ENCODE assay signal across 9 mouse cellular contexts in the genomic region with DNA sequence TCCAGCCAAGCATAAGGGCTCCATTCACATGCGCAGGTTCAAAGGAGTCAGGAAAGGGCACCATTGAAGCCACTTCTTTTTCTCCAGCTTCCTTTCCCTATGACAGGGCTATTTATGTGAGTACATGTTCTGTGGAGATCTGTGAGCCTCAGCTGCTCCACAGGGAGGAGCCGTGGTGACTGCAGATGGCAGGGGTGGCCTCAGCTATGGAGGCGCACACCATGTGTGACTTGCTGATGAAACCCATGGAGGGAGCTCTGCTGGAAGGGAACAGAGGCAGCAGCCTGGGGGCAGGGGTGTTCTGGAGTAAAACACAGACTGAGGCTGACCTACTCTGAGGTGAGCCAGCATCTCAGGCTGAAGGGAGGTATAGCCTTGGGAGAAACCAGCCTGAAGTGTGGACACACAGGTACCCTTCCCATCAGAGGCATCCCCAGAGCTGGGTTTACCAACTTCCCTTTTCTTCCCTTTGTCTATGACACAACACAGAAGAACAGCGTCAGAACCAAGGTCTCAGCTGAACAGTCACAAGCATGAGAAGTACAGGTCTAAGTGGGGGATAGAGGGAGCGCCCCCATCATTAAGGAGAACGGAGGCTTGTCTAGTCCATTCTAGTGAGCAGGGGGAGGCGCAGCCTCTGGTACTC. TPM values are rescaled to one million over a fixed set of nuclear protein-coding genes. Genes with fewer than 3 reads are reported as not detected.
DNase-seq lines count a peak whose midpoint lies in the region; ATAC-seq lines count a peak whose summit lies in the region.
"Had no signal": no experiment of that assay in that cellular context is flagged by ENCODE, and none has a peak within 500 bp of the region (broad histone marks: within the 10 kb centered on the region; RNA-seq: fewer than 3 reads in every experiment).

No protein-coding gene starts in this region.

- no peak for DNase-seq in kidney, adult 18-20 months
- DNase-seq in urinary bladder, postnatal 36 days (ENCODE audit: low spot score in 2 of 2), result no peak
- no peak for DNase-seq in spleen, adult 12 weeks (ENCODE audit: low spot score)
- no peak for DNase-seq in adrenal gland, adult 8-10 months

- H3K27me3 ChIP-seq in kidney, embryonic 14.5 days (ENCODE audit: control insufficient read depth, insufficient read depth, low read length), result no peaks in the 10 kb centered on the region
- no peaks in the 10 kb centered on the region for H3K27me3 ChIP-seq in hindbrain, embryonic 16.5 days (replicated peaks; ENCODE audit: control insufficient read depth, insufficient read depth, low read length)
- H3K27me3 ChIP-seq: Patski had no signal

- H3K36me3 ChIP-seq in kidney, embryonic 14.5 days (ENCODE audit: control insufficient read depth, insufficient read depth, low read length), result peaks cover 11% of the 10 kb centered on the region; the same call in 1 of the 2 replicates
- no peaks in the 10 kb centered on the region for H3K36me3 ChIP-seq in hindbrain, embryonic 16.5 days (ENCODE audit: control insufficient read depth, insufficient read depth, low read length)

- no peak overlapping the region for H3K4me3 ChIP-seq in kidney, embryonic 14.5 days (ENCODE audit: low read length)
- no peak overlapping the region for H3K4me3 ChIP-seq in brown adipose tissue, adult 24 weeks (ENCODE audit: insufficient read depth, low read depth, low read length)
- H3K4me3 ChIP-seq in hindbrain, embryonic 16.5 days (ENCODE audit: low read length), result no peak overlapping the region

- H3K4me2 ChIP-seq in kidney, embryonic 14.5 days (replicated peaks; ENCODE audit: low read depth, low read length), result no peak overlapping the region
- H3K4me2 ChIP-seq in hindbrain, embryonic 16.5 days (ENCODE audit: low read length), result no peak overlapping the region

- WGBS in kidney, embryonic 14.5 days, result 80% methylated on average over 7 of the region's 7 CpGs
- WGBS in hindbrain, embryonic 16.5 days, result 68% methylated on average over 7 of the region's 7 CpGs

- peak overlapping the region; percentile 65; the same call in 1 of the 2 replicates for H3K27ac ChIP-seq in kidney, embryonic 14.5 days (ENCODE audit: low read depth, low read length)
- peak overlapping the region; percentile 76 for H3K27ac ChIP-seq in brown adipose tissue, adult 24 weeks (replicated peaks; ENCODE audit: low read depth, low read length)
- H3K27ac ChIP-seq in hindbrain, embryonic 16.5 days (ENCODE audit: low read depth, low read length), result peak overlapping the region; percentile 79

- no peak for ATAC-seq in kidney, embryonic 14.5 days (ENCODE audit: low FRiP score, low TSS enrichment)
- ATAC-seq in hindbrain, embryonic 16.5 days, result no peak
- ATAC-seq in megakaryocyte, adult 5-6 weeks (ENCODE audit: poor library complexity, severe bottlenecking), result peak; percentile 79

- peaks cover 4% of the 10 kb centered on the region; the same call in 1 of the 2 replicates for H3K9me3 ChIP-seq in kidney, embryonic 14.5 days (ENCODE audit: control insufficient read depth, low read length)
- H3K9me3 ChIP-seq in hindbrain, embryonic 16.5 days (ENCODE audit: control insufficient read depth, low read length), result no peaks in the 10 kb centered on the region

- peaks cover 68% of the 10 kb centered on the region for H3K4me1 ChIP-seq in kidney, embryonic 14.5 days (ENCODE audit: control insufficient read depth, insufficient read depth, low read length)
- H3K4me1 ChIP-seq in brown adipose tissue, adult 24 weeks (ENCODE audit: control insufficient read depth, insufficient read depth, insufficient read length, low read length), result peaks cover 53% of the 10 kb centered on the region
- H3K4me1 ChIP-seq in hindbrain, embryonic 16.5 days (ENCODE audit: control insufficient read depth, insufficient read depth, low read depth, low read length), result peaks cover 61% of the 10 kb centered on the region

- no peak overlapping the region for H3K9ac ChIP-seq in kidney, embryonic 14.5 days (ENCODE audit: low read depth, low read length)
- peak overlapping the region; percentile 6; the same call in 1 of the 2 replicates for H3K9ac ChIP-seq in hindbrain, embryonic 16.5 days (ENCODE audit: low read depth, low read length)

RNA-seq across cellular contexts. Expression of a gene that starts 36.5 kb away (rescaled TPM):
- 42.1 and 108 TPM in 2 replicates for polyA plus RNA-seq in kidney, embryonic 14.5 days (2014; fragmentation: Nextera tagmentation; extraction: Ambion mirVana)
- polyA plus RNA-seq in brown adipose tissue, adult 24 weeks (2012; ENCODE audit: insufficient read depth, insufficient read length, missing spikeins), result 12.6 and 19.9 TPM in 2 replicates
- 176 and 191 TPM in 2 replicates for polyA plus RNA-seq in hindbrain, embryonic 16.5 days (2015; fragmentation: Nextera tagmentation; extraction: Ambion mirVana)
- total RNA-seq in megakaryocyte, adult 5-6 weeks (2015), result 93.2 and 103 TPM in 2 replicates
- total RNA-seq in megakaryocyte, adult 5-6 weeks (2017), result 141 and 145 TPM in 2 replicates
- 10 to 100 TPM; 47.0 to 99.8 (median 77.0) TPM for total RNA-seq in adrenal gland, adult 8-10 months (2022)

RNA-seq across cellular contexts. Expression of a gene that starts 39.6 kb away (rescaled TPM):
- 1.2 and 1.4 TPM in 2 replicates for polyA plus RNA-seq in kidney, embryonic 14.5 days (2014; fragmentation: Nextera tagmentation; extraction: Ambion mirVana)
- polyA plus RNA-seq in brown adipose tissue, adult 24 weeks (2012; ENCODE audit: insufficient read depth, insufficient read length, missing spikeins), result 5.5 and 6.0 TPM in 2 replicates
- polyA plus RNA-seq in hindbrain, embryonic 16.5 days (2015; fragmentation: Nextera tagmentation; extraction: Ambion mirVana), result 1.9 and 2.5 TPM in 2 replicates
- total RNA-seq in megakaryocyte, adult 5-6 weeks (2015), result 718 and 733 TPM in 2 replicates
- total RNA-seq in megakaryocyte, adult 5-6 weeks (2017), result 291 and 312 TPM in 2 replicates
- 1 to 10 TPM; 4.4 to 8.6 (median 5.9) TPM for total RNA-seq in adrenal gland, adult 8-10 months (2022)
